Mouse (Mus musculus) liver, embryonic 13.5 days (tissue): ENCODE results near the gene Mtx1. TPM values are rescaled to one million over a fixed set of nuclear protein-coding genes. Genes with fewer than 3 reads are reported as not detected.
A peak's percentile ranks its signal among the peaks of the same experiment; 100 is the strongest.

Experiments used
- ATAC-seq: fragments of 200-750 bp; cut with Nextera tagmentation; 2 replicates; pipeline ENCODE4 v1.8.0; 2017; ENCODE audit warnings: low read depth, mild to moderate bottlenecking, moderate number of reproducible peaks, moderate library complexity
- DNase-seq: peaks from one replicate; pipeline ENCODE4 v3.0.0; 2022
- H3K27ac ChIP-seq: fragments of 300-500 bp; sonication (generic); 2 replicates; pipeline ENCODE4 v1.5.1; 2015; ENCODE audit warnings: moderate library complexity, mild to moderate bottlenecking, inconsistent platforms
- H3K27me3 ChIP-seq: fragments of 300-500 bp; sonication (generic); 2 replicates; pipeline ENCODE4 v1.6.1; 2015; ENCODE audit warnings: mild to moderate bottlenecking, inconsistent platforms
- H3K36me3 ChIP-seq: fragments of 300-500 bp; sonication (generic); 2 replicates; pipeline ENCODE4 v1.6.1; 2015; ENCODE audit warnings: mild to moderate bottlenecking, inconsistent platforms
- H3K4me1 ChIP-seq: fragments of 300-500 bp; sonication (generic); replicated peaks from 2 replicates; pipeline ENCODE4 v1.6.1; 2015; ENCODE audit warnings: inconsistent platforms
- H3K4me2 ChIP-seq: fragments of 300-500 bp; sonication (generic); 2 replicates; pipeline ENCODE4 v1.6.1; 2015; ENCODE audit warnings: inconsistent platforms, mild to moderate bottlenecking, moderate library complexity
- H3K4me3 ChIP-seq: fragments of 300-500 bp; sonication (generic); replicated peaks from 2 replicates; pipeline ENCODE4 v1.5.1; 2015; ENCODE audit warnings: mild to moderate bottlenecking, inconsistent platforms
- H3K9ac ChIP-seq: fragments of 300-500 bp; sonication (generic); 2 replicates; pipeline ENCODE4 v1.6.1; 2015; ENCODE audit warnings: mild to moderate bottlenecking, inconsistent platforms
- H3K9me3 ChIP-seq: fragments of 300-500 bp; sonication (generic); replicated peaks from 2 replicates; pipeline ENCODE4 v1.6.1; 2016; ENCODE audit warnings: inconsistent platforms
- WGBS: fragments of 180-500 bp; shearing (Covaris S2); methylation state at CpG from one replicate; pipeline ENCODE4 v1.1.7; 2015; ENCODE audit not compliant: insufficient replicate concordance; 5-methylcytosine and 5-hydroxymethylcytosine counted together
- polyA plus RNA-seq: library from polyadenylated mRNA; unstranded; fragments of >200 nt; fragmentation: Nextera tagmentation; extraction: Ambion mirVana; gene quantifications from 2 replicates; pipeline ENCODE4 v1.2.1, GENCODE M21; 2015

Mtx1 gene
- polyA plus RNA-seq, 1 experiment from 2014 or later = 152 TPM

GRCm38 (mm10) chr3:89238494-89238893, 11.6 kb upstream of the Mtx1 start:
- ATAC-seq = no peak; the same call in 1 of the 2 replicates
- 65% methylated on average over 12 of the region's 12 CpGs for WGBS

GRCm38 (mm10) chr3:89237682-89238081, 10.8 kb upstream of the Mtx1 start:
- 86% methylated on average over 21 of the region's 21 CpGs for WGBS
- H3K4me1 ChIP-seq = peaks cover 7% of the 10 kb centered on the region; the same call in 1 of the 2 replicates
- ATAC-seq (no peak), DNase-seq (no peak)
- no peaks in the 10 kb centered on the region for H3K9me3 ChIP-seq
- H3K27ac ChIP-seq = no peak overlapping the region
- no peaks in the 10 kb centered on the region for H3K36me3 ChIP-seq
- peaks cover 36% of the 10 kb centered on the region for H3K27me3 ChIP-seq
- no peak overlapping the region for H3K4me3 ChIP-seq
- H3K9ac ChIP-seq = no peak overlapping the region
- H3K4me2 ChIP-seq = no peak overlapping the region

More at GRCm38 (mm10) chr3:89238494-89238893, 11.6 kb upstream of the Mtx1 start:
- peaks cover 39% of the 10 kb centered on the region for H3K27me3 ChIP-seq
- no peak overlapping the region for H3K27ac ChIP-seq
- no peak overlapping the region for H3K9ac ChIP-seq
- H3K4me2 ChIP-seq = no peak overlapping the region
- H3K36me3 ChIP-seq = no peaks in the 10 kb centered on the region
- no peak for DNase-seq
- no peak overlapping the region for H3K4me3 ChIP-seq
- no peaks in the 10 kb centered on the region for H3K9me3 ChIP-seq
- H3K4me1 ChIP-seq = peaks cover 12% of the 10 kb centered on the region

- no peak for ATAC-seq
- 83% methylated on average over 10 of the region's 10 CpGs for WGBS
- no peaks in the 10 kb centered on the region for H3K36me3 ChIP-seq
- H3K4me2 ChIP-seq = no peak overlapping the region
- no peak overlapping the region for H3K4me3 ChIP-seq
- H3K4me1 ChIP-seq = peaks cover 6% of the 10 kb centered on the region; the same call in 1 of the 2 replicates
- H3K27me3 ChIP-seq = peaks cover 43% of the 10 kb centered on the region
- H3K9me3 ChIP-seq = no peaks in the 10 kb centered on the region
- no peak for DNase-seq
- no peak overlapping the region for H3K27ac ChIP-seq
- no peak overlapping the region for H3K9ac ChIP-seq
Observed at GRCm38 (mm10) chr3:89236516-89236915, 9.6 kb upstream of the Mtx1 start.

- Histone ChIP-seq H3K27ac (no peak overlapping the region), H3K9me3 (no peaks in the 10 kb centered on the region), H3K27me3 (peaks cover 63% of the 10 kb centered on the region), H3K4me2 (no peak overlapping the region), H3K36me3 (no peaks in the 10 kb centered on the region), H3K9ac (no peak overlapping the region), H3K4me3 (no peak overlapping the region), H3K4me1 (peaks cover 12% of the 10 kb centered on the region)
- no peak for DNase-seq
- ATAC-seq = no peak
- 44% methylated on average over 14 of the region's 14 CpGs for WGBS
Observed at GRCm38 (mm10) chr3:89233562-89234110, 6.7 kb upstream of the Mtx1 start.

- DNase-seq (no peak), ATAC-seq (no peak)
- Histone ChIP-seq H3K27me3 (peaks cover 61% of the 10 kb centered on the region), H3K4me1 (peaks cover 20% of the 10 kb centered on the region), H3K27ac (no peak overlapping the region), H3K9ac (no peak overlapping the region), H3K4me2 (no peak overlapping the region), H3K36me3 (no peaks in the 10 kb centered on the region), H3K9me3 (no peaks in the 10 kb centered on the region), H3K4me3 (no peak overlapping the region)
- WGBS = 61% methylated on average over 3 of the region's 6 CpGs
Observed at GRCm38 (mm10) chr3:89232614-89233013, 5.7 kb upstream of the Mtx1 start.

- Histone ChIP-seq H3K27me3 (peaks cover 66% of the 10 kb centered on the region), H3K27ac (no peak overlapping the region), H3K4me2 (no peak overlapping the region), H3K36me3 (no peaks in the 10 kb centered on the region), H3K9ac (no peak overlapping the region), H3K9me3 (no peaks in the 10 kb centered on the region), H3K4me1 (peaks cover 28% of the 10 kb centered on the region), H3K4me3 (no peak overlapping the region)
- 64% methylated on average over 16 of the region's 16 CpGs for WGBS
- DNase-seq (no peak), ATAC-seq (no peak)
Observed at GRCm38 (mm10) chr3:89231772-89232275, 4.9 kb upstream of the Mtx1 start.

- H3K27ac ChIP-seq = no peak overlapping the region
- H3K4me1 ChIP-seq = peaks cover 33% of the 10 kb centered on the region
- H3K4me3 ChIP-seq = no peak overlapping the region
- 22% methylated on average over 7 of the region's 7 CpGs for WGBS
- no peak overlapping the region for H3K9ac ChIP-seq
- ATAC-seq (no peak), DNase-seq (no peak)
- no peaks in the 10 kb centered on the region for H3K9me3 ChIP-seq
- no peak overlapping the region for H3K4me2 ChIP-seq
- H3K27me3 ChIP-seq = peaks cover 68% of the 10 kb centered on the region
- H3K36me3 ChIP-seq = no peaks in the 10 kb centered on the region
Observed at GRCm38 (mm10) chr3:89231345-89231744, 4.5 kb upstream of the Mtx1 start.

- no peak for ATAC-seq
- WGBS = 48% methylated on average over 2 of the region's 2 CpGs
- H3K9ac ChIP-seq = no peak overlapping the region
- H3K27me3 ChIP-seq = peaks cover 68% of the 10 kb centered on the region
- no peaks in the 10 kb centered on the region for H3K36me3 ChIP-seq
- no peak overlapping the region for H3K27ac ChIP-seq
- H3K9me3 ChIP-seq = no peaks in the 10 kb centered on the region
- H3K4me2 ChIP-seq = no peak overlapping the region
- H3K4me3 ChIP-seq = no peak overlapping the region
- DNase-seq = no peak
- peaks cover 33% of the 10 kb centered on the region for H3K4me1 ChIP-seq
Observed at GRCm38 (mm10) chr3:89230561-89230960, 3.7 kb upstream of the Mtx1 start.

- Histone ChIP-seq H3K27me3 (peaks cover 77% of the 10 kb centered on the region), H3K9ac (no peak overlapping the region), H3K4me2 (no peak overlapping the region), H3K4me1 (peaks cover 33% of the 10 kb centered on the region), H3K9me3 (no peaks in the 10 kb centered on the region), H3K36me3 (no peaks in the 10 kb centered on the region), H3K4me3 (no peak overlapping the region), H3K27ac (no peak overlapping the region)
- 74% methylated on average over 4 of the region's 4 CpGs for whole genome bisulfite sequencing
- ATAC-seq (no peak), DNase-seq (no peak)
Observed at GRCm38 (mm10) chr3:89229276-89229675, 2.4 kb upstream of the Mtx1 start.

- H3K4me3 ChIP-seq = peak within 1 kb of the TSS; percentile 51
- DNase-seq (no peak), ATAC-seq (no peak)
- H3K36me3 ChIP-seq = no peaks in the 10 kb centered on the region
- H3K4me1 ChIP-seq = peaks cover 32% of the 10 kb centered on the region
- H3K27me3 ChIP-seq = peaks cover 81% of the 10 kb centered on the region
- peak within 1 kb of the TSS; percentile 61 for H3K4me2 ChIP-seq
- no peaks in the 10 kb centered on the region for H3K9me3 ChIP-seq
- no peak within 1 kb of the TSS for H3K27ac ChIP-seq
- 36% methylated on average over 10 of the region's 10 CpGs for WGBS
- 0 out of 2 replicates have a peak within 1 kb of the TSS, but pooled peaks have one; percentile 26 for H3K9ac ChIP-seq
Observed at GRCm38 (mm10) chr3:89228836-89229235, 1.9 kb upstream of the Mtx1 start, which contains the start of gene Muc1. Gene Muc1, plus strand, starts transcription at chr3:89229057.

- Histone ChIP-seq H3K4me3 (peak overlapping the region; percentile 51), H3K9me3 (no peaks in the 10 kb centered on the region), H3K9ac (0 out of 2 replicates have a peak overlapping the region, but pooled peaks have one; percentile 26), H3K27me3 (peaks cover 88% of the 10 kb centered on the region), H3K4me2 (peak overlapping the region; percentile 61), H3K27ac (no peak overlapping the region), H3K36me3 (no peaks in the 10 kb centered on the region), H3K4me1 (peaks cover 27% of the 10 kb centered on the region)
- peak; percentile 75 for DNase-seq
- 0% methylated on average over 20 of the region's 20 CpGs for WGBS
- ATAC-seq = peak; percentile 49
Observed at GRCm38 (mm10) chr3:89228180-89228549, 1.3 kb upstream of the Mtx1 start.
